ENCODE assay signal across 9 mouse cellular contexts in the genomic region with DNA sequence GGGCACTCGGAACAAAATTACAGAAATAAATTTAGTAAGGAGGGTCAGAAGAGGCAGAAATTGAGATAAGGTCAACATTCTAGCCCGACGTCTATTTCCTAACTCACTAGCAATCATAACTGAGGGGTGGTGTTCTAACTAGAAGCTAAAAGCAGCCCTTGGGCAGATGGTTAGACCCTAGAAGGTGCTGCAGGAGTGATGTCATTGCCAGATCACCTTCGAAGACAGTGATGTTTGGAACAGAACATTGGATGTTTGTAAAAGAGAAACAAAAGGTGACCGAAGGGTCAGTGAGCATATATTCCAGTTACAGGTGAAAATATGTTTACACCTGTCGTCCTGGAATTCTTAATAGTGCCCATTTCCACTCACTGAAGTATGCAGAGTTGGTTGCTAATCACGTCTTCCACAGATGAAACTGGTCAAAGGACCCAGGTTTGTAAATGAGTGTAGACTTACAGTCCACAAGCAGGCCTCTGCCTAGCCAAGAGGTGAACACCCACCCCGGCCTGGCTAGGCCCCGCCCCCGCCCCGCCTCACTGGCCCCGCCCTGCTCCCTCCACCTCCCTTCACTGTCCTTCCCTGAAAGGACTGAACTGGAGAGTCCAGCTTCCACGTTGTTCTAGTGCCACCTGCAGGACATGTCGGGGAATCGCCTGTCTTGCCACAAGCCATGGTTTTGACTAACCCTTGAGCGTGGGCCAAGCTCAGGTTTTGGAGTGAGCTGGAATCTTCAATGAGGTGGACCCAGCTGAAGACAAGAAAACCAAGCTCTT. TPM values are rescaled to one million over a fixed set of nuclear protein-coding genes. Genes with fewer than 3 reads are reported as not detected.
DNase-seq lines count a peak whose midpoint lies in the region; ATAC-seq and TF ChIP-seq lines count a peak whose summit lies in the region.
"Had no signal": no experiment of that assay in that cellular context is flagged by ENCODE, and none has a peak within 500 bp of the region (broad histone marks: within the 10 kb centered on the region; RNA-seq: fewer than 3 reads in every experiment).

No protein-coding gene starts in this region.

- no peak for TF ChIP-seq EP300 in liver, postnatal 0 days (IDR thresholded peaks at IDR 0.05; ENCODE audit: low read depth)

- no peaks in the 10 kb centered on the region for H3K36me3 ChIP-seq in ES-E14 (ENCODE audit: control insufficient read depth, insufficient read depth, low read length, poor library complexity, severe bottlenecking)
- H3K36me3 ChIP-seq in forebrain, embryonic 15.5 days, result no peaks in the 10 kb centered on the region
- no peaks in the 10 kb centered on the region for H3K36me3 ChIP-seq in liver, postnatal 0 days (replicated peaks; ENCODE audit: insufficient read depth, low read length)

- no peaks in the 10 kb centered on the region for H3K9me3 ChIP-seq in ES-E14 (ENCODE audit: control insufficient read depth, insufficient read depth, low read depth, low read length)
- H3K9me3 ChIP-seq in forebrain, embryonic 15.5 days, result no peaks in the 10 kb centered on the region
- H3K9me3 ChIP-seq in liver, postnatal 0 days (ENCODE audit: low read length), result no peaks in the 10 kb centered on the region

- in situ Hi-C loops in ES-E14 (cut with MboI; ENCODE audit: low sequenced_read_pairs in 2 of 2, unreplicated experiment in 2 of 2), result loop anchor here in 1 of 2 experiments (25.0 kb wide), 2 partner anchors 173 to 373 kb away; a partner anchor contains a TSS

- no peak overlapping the region for H3K9ac ChIP-seq in ES-E14 (ENCODE audit: insufficient read depth, low read depth, low read length, poor library complexity, severe bottlenecking)
- H3K9ac ChIP-seq in forebrain, embryonic 15.5 days (replicated peaks), result no peak overlapping the region
- H3K9ac ChIP-seq in liver, postnatal 0 days (replicated peaks), result no peak overlapping the region

- TF ChIP-seq CTCF in liver, postnatal 0 days (IDR thresholded peaks at IDR 0.05; ENCODE audit: low read depth), result peak; percentile 93

- peak; percentile 94 for DNase-seq in ES-E14 (ENCODE audit: low read depth, low spot score)
- peak; percentile 88 for DNase-seq in cerebellum, adult 11-12 months
- DNase-seq in heart, postnatal 25 days (ENCODE audit: low spot score), result peak; percentile 48
- peak; percentile 82 for DNase-seq in layer of hippocampus, adult 11-12 months (ENCODE audit: low spot score)
- DNase-seq in liver, postnatal 0 days, result peak; percentile 88
- DNase-seq in testis, postnatal 14 days (ENCODE audit: low spot score), result peak; percentile 79

- no peak overlapping the region for H3K4me3 ChIP-seq in ES-E14 (ENCODE audit: insufficient read depth in 1 of 2, low read depth in 1 of 2, low read length in 2 of 2, poor library complexity in 1 of 2, severe bottlenecking in 1 of 2)
- no peak overlapping the region for H3K4me3 ChIP-seq in forebrain, embryonic 15.5 days
- H3K4me3 ChIP-seq in liver, postnatal 0 days (ENCODE audit: low read depth, low read length), result no peak overlapping the region
- H3K4me3 ChIP-seq: myocyte had no signal

- intact Hi-C loops in heart, postnatal 25 days (cut with DNase I), result loop anchor here (1.0 to 2.0 kb wide), 3 partner anchors 86 to 373 kb away; no protein-coding TSS in a partner anchor

- 32% methylated on average over 16 of the region's 16 CpGs for WGBS in forebrain, embryonic 15.5 days
- 29% methylated on average over 16 of the region's 16 CpGs for WGBS in liver, postnatal 0 days (ENCODE audit: insufficient replicate concordance)

- H3K4me1 ChIP-seq in ES-E14 (ENCODE audit: control insufficient read depth in 2 of 2, insufficient read depth in 2 of 2, low read length in 2 of 2, poor library complexity in 1 of 2), result peaks cover 0 to 7% of the 10 kb centered on the region in 2 experiments; a peak in 2 of 4 replicates
- H3K4me1 ChIP-seq in forebrain, embryonic 15.5 days, result no peaks in the 10 kb centered on the region
- H3K4me1 ChIP-seq in liver, postnatal 0 days (ENCODE audit: insufficient read depth), result no peaks in the 10 kb centered on the region

- H3K27me3 ChIP-seq in forebrain, embryonic 15.5 days, result no peaks in the 10 kb centered on the region
- H3K27me3 ChIP-seq in liver, postnatal 0 days (ENCODE audit: insufficient read depth, low read length), result no peaks in the 10 kb centered on the region

- 0 out of 2 replicates have a peak overlapping the region, but pooled peaks have one; percentile 7 for H3K4me2 ChIP-seq in forebrain, embryonic 15.5 days (replicated peaks)
- H3K4me2 ChIP-seq in liver, postnatal 0 days (ENCODE audit: low read depth, low read length), result no peak overlapping the region

- H3K27ac ChIP-seq in ES-E14 (ENCODE audit: insufficient read depth, low read depth, low read length, poor library complexity, severe bottlenecking), result no peak overlapping the region
- no peak overlapping the region for H3K27ac ChIP-seq in forebrain, embryonic 15.5 days (replicated peaks)
- H3K27ac ChIP-seq in liver, postnatal 0 days (ENCODE audit: low read depth), result no peak overlapping the region

- peak; percentile 91 for ATAC-seq in forebrain, embryonic 15.5 days (replicated peaks)
- peak; percentile 94 for ATAC-seq in liver, postnatal 0 days
- peak; percentile 77 for ATAC-seq in neutrophil, adult 5-6 weeks (ENCODE audit: extremely low read depth, insufficient number of reproducible peaks, low FRiP score, poor library complexity, severe bottlenecking)

TF ChIP-seq in ES-E14, 5 proteins besides CTCF, POLR2A, EP300 and RAD21:
- TF ChIP-seq ZNF384 (IDR thresholded peaks at IDR 0.05; ENCODE audit: low read depth, low read length) (no peak), CHD2 (IDR thresholded peaks at IDR 0.05; ENCODE audit: low read depth, low read length) (no peak), ZC3H11A (IDR thresholded peaks at IDR 0.05; ENCODE audit: borderline replicate concordance, low read depth, low read length) (peak; percentile 98), HCFC1 (IDR thresholded peaks at IDR 0.05; ENCODE audit: borderline replicate concordance, insufficient read depth, low read length) (peak; percentile 44; the same call in 1 of the 2 replicates), MAFK (IDR thresholded peaks at IDR 0.05; ENCODE audit: insufficient read depth, low read depth, low read length) (no peak)

RNA-seq across cellular contexts. Expression of a gene that starts 38.4 kb away (rescaled TPM):
- total RNA-seq in ES-E14 (2012; rRNA removed), result 21.5 and 24.9 TPM in 2 replicates
- 34.8 and 38.2 TPM in 2 replicates for polyA plus RNA-seq in forebrain, embryonic 15.5 days (2015; fragmentation: Nextera tagmentation; extraction: Ambion mirVana)
- 10 to 100 TPM; 24.5 to 27.6 TPM for total RNA-seq in heart, postnatal 25 days (2021)
- polyA plus RNA-seq in liver, postnatal 0 days (2015; fragmentation: Nextera tagmentation; extraction: Ambion mirVana), result 7.7 and 8.3 TPM in 2 replicates
- 32.9 and 37.0 TPM in 2 replicates for total RNA-seq in neutrophil, adult 5-6 weeks (2017)
